Mouse (Mus musculus): ENCODE data around the gene Bcl9. TPM values are rescaled to one million over a fixed set of nuclear protein-coding genes. Genes with fewer than 3 reads are reported as not detected.

The Bcl9 gene
- polyA plus RNA-seq, 1 experiment = 6.9 TPM

DNA sequence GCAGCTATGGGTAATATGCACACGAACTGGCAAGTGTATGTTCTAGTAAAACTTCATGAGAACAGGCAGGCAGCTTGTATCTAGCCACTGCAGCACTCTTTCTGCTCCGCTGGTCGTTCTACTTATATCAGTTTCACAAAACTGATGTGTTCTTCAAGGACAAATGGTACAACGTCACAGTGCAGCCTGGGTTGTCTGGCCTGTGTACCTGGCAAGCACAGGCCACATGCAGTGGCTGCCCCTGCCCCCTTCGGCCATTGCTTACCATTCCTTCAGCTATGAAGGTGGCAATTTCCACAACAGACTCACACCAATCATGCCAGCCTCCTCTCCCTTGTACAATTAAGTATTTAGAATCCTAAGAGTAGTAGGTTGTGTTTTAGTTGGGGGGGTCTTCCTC is 125.1 kb downstream of the Bcl9 start:
- DNase-seq (ENCODE audit: low spot score) = no peak

DNA sequence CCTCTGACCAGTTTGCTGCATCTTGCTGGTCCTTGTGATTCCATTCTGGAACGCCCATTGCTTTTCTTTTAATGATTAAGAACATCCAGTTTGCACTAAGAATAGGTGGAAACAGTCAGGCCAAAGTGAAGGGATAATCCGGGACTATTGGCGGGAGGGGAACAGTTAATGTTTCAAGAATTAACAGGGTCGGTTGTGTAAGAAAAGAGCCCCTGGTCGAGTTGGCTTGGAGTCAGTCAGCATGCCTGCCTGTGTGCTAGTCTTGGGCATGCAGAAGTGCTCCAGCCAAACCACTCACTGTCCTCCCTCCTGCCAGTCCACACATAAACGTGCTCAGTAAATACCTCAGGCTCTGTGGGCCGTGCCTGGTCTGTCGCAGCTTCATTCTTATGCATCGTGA is 125.5 kb downstream of the Bcl9 start:
- no peak for DNase-seq (ENCODE audit: low spot score)

DNA sequence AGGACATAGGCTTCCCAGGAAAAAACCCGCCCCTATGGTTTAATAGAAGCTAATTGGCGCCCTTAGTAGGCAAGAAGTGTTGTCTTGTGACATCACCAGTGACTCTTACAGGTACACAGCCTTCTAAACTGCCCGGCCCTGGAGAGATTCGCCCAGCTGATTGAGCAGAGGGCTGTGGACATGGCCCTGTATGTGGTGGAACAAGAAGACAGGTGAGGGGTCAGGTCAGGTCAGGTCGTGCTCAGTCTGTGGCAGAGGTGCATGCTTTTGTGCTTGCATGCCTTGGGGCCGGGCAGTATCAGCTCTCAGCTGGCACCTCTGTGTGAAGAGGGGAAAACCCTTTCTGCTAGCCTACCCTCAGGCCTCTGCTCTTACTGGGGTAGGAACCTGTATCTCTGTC is 126.2 kb downstream of the Bcl9 start:
- DNase-seq (ENCODE audit: low spot score) = no peak

DNA sequence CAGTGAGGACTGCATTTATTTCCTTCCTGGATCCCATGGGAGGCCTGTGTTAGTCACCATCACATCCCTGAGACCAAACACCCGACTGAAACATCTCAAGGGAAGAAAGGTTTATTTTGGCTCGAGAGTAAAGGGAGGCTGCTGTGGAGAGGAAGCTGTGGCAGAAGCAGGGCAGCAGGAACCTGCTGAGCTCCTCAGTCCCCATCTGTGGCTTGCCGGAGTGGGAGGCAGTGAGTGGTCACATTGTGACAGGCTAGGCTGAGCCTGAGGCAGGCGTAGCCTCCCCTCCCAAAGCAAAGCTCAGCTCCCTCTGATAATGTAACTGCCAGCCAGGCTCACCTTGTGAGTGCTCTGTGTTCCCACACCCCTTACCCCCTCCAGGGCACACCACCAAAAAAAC is 130.6 kb downstream of the Bcl9 start:
- no peak for DNase-seq (ENCODE audit: low spot score)

DNA sequence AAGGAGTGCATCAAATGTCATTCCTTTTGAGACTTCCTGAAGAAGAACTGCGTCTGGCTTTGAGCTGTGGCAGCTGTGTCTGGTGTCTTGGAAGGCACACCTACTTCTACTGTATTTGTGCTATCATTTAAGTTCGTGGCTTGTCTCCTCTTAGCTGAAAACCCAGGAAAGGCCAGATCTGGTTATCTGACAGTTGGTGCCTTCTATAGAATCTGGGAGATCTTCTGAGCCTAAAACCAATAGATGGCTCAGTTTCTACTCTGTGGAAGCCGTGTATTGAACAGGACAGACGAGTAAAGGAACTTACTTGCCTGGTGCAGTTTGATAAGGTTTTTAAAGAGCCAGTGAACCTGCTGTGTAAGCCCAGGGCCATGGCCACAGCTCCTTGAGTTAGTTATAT is 133.2 kb downstream of the Bcl9 start:
- no peak for DNase-seq (ENCODE audit: low spot score)

DNA sequence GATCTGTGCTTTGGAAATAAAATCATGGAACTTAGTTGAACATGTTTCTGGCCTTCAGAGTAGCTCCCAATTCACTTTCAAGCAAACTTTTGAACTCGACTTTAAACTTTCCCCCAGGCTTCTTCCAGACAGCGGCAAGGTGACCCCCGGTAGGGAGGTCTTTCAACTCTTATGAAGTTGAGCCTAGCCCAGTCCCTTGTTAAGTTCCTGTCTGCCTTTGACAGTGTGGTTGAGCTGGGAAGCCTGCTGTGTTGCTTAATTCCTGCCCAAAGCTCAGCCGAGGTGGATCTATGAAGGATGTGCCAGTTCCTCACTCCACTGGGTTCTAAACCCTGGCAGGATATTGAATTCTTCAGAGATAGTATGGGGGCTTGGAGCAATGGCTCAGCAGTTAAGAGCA is 135.9 kb downstream of the Bcl9 start:
- no peak for DNase-seq (ENCODE audit: low spot score)

DNA sequence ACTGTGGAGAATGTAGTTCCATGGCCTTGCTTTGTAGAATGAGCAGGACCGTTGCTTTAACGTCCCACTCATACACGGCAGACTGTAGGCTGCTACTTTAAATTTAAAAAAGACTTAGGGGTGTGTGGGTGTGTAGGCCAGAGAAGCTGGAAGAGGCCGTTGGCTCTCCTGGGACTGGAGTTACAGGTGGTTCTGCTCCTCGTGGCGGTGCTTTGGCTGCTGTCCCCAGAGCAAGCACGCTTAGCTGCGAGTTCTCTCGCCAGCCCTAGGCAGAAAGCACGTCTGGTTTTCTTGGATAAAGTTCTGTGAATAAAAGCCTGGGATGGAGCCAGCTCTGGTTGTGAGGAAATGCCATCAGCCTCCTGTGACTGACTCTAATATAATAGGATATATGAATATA is 136.8 kb downstream of the Bcl9 start:
- DNase-seq (ENCODE audit: low spot score) = no peak

DNA sequence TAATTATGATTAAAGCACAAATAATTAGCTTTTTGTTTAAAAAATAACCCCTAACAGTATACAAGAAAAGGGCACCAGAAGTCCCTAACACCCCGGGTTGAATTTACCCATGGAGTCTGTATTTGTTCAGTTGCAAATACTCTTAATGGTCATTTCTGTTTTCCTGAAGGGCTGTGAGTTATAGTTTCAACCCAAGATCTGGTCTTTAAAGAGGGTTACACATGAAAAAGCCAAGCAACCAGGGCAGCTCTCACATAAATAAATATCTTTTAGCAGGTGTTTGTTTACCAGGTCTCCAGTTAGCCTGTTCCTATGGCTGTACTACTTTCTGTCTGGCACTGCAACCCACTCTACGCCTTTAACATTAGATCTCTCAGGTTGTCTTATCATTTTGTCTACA is 137.7 kb downstream of the Bcl9 start:
- no peak for DNase-seq (ENCODE audit: low spot score)

DNA sequence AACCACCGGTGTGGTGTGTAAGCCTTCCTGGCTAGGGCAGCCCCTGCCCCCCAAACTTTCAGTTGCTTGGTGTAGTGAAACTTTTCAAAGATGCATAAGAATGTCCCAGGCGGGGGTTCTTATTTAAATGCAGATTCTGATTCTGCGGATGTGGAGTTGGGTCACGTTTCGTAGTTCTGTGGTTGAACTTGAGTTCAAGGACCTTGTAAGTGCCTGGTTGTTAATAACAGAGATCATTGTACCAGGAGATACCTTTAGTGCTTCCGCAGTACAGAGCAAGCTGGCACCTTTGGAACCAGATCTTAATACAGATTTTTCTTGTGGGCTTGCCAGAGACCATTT is 138.2 kb downstream of the Bcl9 start:
- DNase-seq (ENCODE audit: low spot score) = no peak

DNA sequence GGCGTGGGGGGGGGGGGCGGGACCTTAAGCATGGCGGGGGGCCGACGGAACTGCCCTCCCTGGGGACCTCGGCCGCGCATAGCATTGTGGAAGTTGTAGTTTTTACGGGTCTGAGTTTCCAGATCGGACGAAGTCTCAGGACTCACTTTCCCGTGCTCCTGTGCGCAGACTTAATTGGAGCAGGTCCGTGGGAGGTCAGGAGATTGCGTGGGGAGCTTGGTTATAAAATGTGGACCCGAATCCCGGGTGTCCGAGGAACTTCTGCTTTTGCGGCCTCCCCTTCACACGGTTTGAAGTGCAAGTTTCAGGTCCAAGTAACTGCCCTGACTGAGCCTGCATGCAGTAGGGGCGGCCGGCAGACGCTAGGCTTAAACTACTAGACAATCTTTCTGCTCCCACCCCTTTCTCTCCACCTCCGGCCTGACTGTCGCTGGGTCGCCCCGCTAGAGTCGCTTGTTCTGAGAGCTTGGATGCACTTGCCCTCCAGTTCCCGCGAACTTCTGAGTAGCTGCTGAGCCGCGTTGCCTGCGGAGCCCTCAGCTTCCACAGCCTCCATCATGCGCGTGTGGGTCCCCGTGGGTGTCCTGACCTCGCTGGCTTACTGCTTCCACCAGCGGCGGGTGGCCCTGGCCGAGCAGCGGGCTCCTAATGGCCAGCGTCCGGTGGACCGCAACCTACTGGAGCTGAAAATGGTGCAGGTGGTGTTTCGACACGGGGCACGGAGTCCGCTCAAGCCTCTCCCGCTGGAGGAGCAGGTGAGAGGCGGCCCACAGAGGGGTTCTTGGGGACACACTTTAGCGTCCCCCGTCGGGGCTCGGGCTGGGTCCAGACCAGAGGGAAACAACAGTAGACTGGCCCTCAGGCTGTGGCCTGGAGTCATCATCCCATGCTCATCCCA is 138.9 kb downstream of the Bcl9 start, which contains the start of gene Acp6:
TSS of gene Acp6 (plus strand) at position 167 of the 898 bp plus-strand sequence.
- peak; percentile 61 for DNase-seq (ENCODE audit: low spot score)

DNA sequence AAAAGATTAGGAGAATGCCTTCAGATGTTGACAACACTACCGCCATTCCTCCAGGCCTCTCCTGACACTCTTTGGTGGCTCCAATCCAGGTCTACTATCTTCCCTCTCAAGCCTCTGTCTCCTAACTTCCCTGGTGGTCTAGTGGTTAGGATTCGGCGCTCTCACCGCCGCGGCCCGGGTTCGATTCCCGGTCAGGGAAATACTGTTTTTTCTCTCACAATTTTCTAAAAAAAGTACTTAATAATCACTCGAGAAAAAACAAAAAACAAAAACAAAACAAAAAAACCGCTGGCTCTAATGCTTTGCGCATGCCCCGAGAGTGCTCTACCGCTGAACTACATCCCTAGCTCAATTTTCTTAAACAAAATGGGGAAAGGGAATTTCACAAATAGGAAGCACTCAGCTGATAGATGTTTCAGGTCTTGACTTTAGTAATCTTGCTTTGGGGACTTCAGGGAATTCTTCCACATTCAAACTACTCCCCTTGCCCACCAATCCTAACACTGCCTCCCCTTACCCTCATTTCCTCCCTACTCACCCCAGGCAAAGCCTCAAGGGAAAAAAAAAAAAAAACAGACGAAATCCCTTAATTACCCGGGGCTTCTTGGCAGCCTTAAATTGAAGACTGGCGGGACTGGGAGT is 139.6 kb downstream of the Bcl9 start:
- DNase-seq (ENCODE audit: low spot score) = peak; percentile 61

DNA sequence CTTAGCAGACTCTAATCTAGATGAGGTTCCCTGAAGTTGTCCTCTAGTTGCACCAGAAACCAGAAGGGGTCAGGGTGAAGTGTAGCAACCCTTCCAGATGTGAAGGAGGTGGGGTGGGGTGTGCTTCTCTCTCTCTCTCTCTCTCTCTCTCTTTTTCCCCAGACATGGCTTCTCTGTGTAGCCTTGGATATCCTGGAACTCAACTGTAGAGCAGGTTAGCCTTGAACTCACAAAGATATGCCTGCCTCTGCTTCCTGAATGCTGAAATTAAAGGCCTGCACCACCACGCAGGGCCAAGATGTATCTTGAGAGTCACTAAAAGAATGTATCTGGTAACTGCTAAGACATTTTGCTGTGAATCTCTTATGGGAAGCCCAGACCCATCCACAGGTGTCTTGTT is 140.4 kb downstream of the Bcl9 start:
- no peak for DNase-seq (ENCODE audit: low spot score)

DNA sequence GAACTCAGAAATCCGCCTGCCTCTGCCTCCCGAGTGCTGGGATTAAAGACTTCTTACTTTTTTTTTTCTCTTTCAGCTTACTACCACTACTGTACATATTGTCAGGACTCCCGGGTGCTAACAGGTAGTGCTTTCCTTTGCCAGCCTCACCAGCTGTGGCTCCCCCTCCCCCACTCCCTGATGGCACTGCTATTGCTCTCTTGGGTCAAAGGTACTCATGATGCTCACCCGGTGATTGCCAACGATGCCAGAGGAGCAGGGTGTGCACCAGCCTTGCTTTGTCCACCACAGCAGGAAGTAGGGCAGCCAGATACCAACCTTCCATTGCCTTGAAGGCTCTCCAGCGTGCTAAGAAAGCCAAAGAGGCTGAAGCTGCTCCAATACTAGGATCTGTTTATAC is 141.3 kb downstream of the Bcl9 start:
- no peak for DNase-seq (ENCODE audit: low spot score)

Other genes starting within 250 kb of the Bcl9 start
- 45.4 and 53.0 TPM in 2 replicates for gene Acp6, start 139.1 kb downstream of the Bcl9 start, polyA plus RNA-seq (2012; rRNA removed)
- gene Olfr1402, start 124.1 kb upstream of the Bcl9 start, polyA plus RNA-seq (2012; rRNA removed) = not detected in 2 replicates